Mouse (Mus musculus) spleen, postnatal 36 days (tissue): Measurements from ENCODE around the gene Rbms3.

ENCODE experiments used
- DNase-seq, 2 experiments: peaks; one replicate each; pipeline ENCODE4 v3.0.0; 2022; ENCODE audit warnings: low spot score in 2 of 2, mixed read lengths in 1 of 2

The Rbms3 gene

GRCm38 (mm10) chr9:117484396-117484795 lies 145.3 kb downstream of the Rbms3 start:
- DNase-seq: no peak

- DNase-seq: no peak
These were observed 153.0 kb downstream of the Rbms3 start for GRCm38 (mm10) chr9:117476753-117477152.

- DNase-seq: no peak
These were observed 176.9 kb downstream of the Rbms3 start for GRCm38 (mm10) chr9:117452816-117453215.

GRCm38 (mm10) chr9:117442611-117443010 lies 187.1 kb downstream of the Rbms3 start:
- DNase-seq: no peak

GRCm38 (mm10) chr9:117435856-117436255 lies 193.9 kb downstream of the Rbms3 start:
- DNase-seq: no peak

GRCm38 (mm10) chr9:117430670-117431069 lies 199.0 kb downstream of the Rbms3 start:
- no peak for DNase-seq

GRCm38 (mm10) chr9:117429217-117430105 lies 200.3 kb downstream of the Rbms3 start:
- no peak for DNase-seq

GRCm38 (mm10) chr9:117423259-117423658 lies 206.5 kb downstream of the Rbms3 start:
- DNase-seq: no peak

GRCm38 (mm10) chr9:117419874-117420485 lies 209.7 kb downstream of the Rbms3 start:
- DNase-seq: no peak

GRCm38 (mm10) chr9:117413181-117413580 lies 216.5 kb downstream of the Rbms3 start:
- DNase-seq: no peak

GRCm38 (mm10) chr9:117412584-117412983 lies 217.1 kb downstream of the Rbms3 start:
- no peak for DNase-seq

GRCm38 (mm10) chr9:117404621-117405020 lies 225.1 kb downstream of the Rbms3 start:
- no peak for DNase-seq

- peak; percentile 1 to 12 for DNase-seq
These were observed 229.4 kb downstream of the Rbms3 start for GRCm38 (mm10) chr9:117400262-117400671.

GRCm38 (mm10) chr9:117397071-117397470 lies 232.6 kb downstream of the Rbms3 start:
- DNase-seq: no peak

- DNase-seq: no peak
These were observed 233.1 kb downstream of the Rbms3 start for GRCm38 (mm10) chr9:117396586-117396985.

GRCm38 (mm10) chr9:117393626-117394525 lies 235.8 kb downstream of the Rbms3 start:
- DNase-seq: peak in 1 of 2 experiments; percentile 1

GRCm38 (mm10) chr9:117388024-117388423 lies 241.7 kb downstream of the Rbms3 start:
- no peak for DNase-seq

- no peak for DNase-seq
These were observed 248.8 kb downstream of the Rbms3 start for GRCm38 (mm10) chr9:117380876-117381275.

GRCm38 (mm10) chr9:117380076-117380475 lies 249.6 kb downstream of the Rbms3 start:
- DNase-seq: no peak

- no peak for DNase-seq
These were observed 250.2 kb downstream of the Rbms3 start for GRCm38 (mm10) chr9:117379448-117379983.

- no peak for DNase-seq
These were observed 251.4 kb downstream of the Rbms3 start for GRCm38 (mm10) chr9:117378131-117378890.
